Mouse (Mus musculus): Measurements from ENCODE around the gene Cep290.
"Not testable (repeated sequence)": the region's sequence is repeated elsewhere in the genome, so short reads cannot be mapped to it uniquely, and the experiment has no call there.

Cep290 gene

GRCm38 (mm10) chr10:100487097-100487978 lies at the start of gene Cep290, which contains the start of gene Tmtc3:
Gene Cep290 (plus strand): TSS chr10:100487558.
Gene Tmtc3 (minus strand): TSS chr10:100487350.
- peak; percentile 4 to 11 for DNase-seq (ENCODE audit: low spot score in 2 of 2)

GRCm38 (mm10) chr10:100449394-100449793 lies 38.0 kb upstream of the Cep290 start:
- DNase-seq (ENCODE audit: low spot score in 2 of 2): no peak

- no peak for DNase-seq (ENCODE audit: low spot score in 2 of 2)
Measured at GRCm38 (mm10) chr10:100460515-100460914, 26.8 kb upstream of the Cep290 start.

GRCm38 (mm10) chr10:100475040-100475439 lies 12.3 kb upstream of the Cep290 start:
- DNase-seq (ENCODE audit: low spot score in 2 of 2): no peak

GRCm38 (mm10) chr10:100479538-100479937 lies 7.8 kb upstream of the Cep290 start:
- no peak for DNase-seq (ENCODE audit: low spot score in 2 of 2)

GRCm38 (mm10) chr10:100486701-100487096 lies 659 bp upstream of the Cep290 start:
- DNase-seq (ENCODE audit: low spot score in 2 of 2): no peak

- no peak for DNase-seq (ENCODE audit: low spot score in 2 of 2)
Measured at GRCm38 (mm10) chr10:100491916-100492315, 4.6 kb downstream of the Cep290 start.

GRCm38 (mm10) chr10:100498309-100498708 lies 11.0 kb downstream of the Cep290 start:
- no peak for DNase-seq (ENCODE audit: low spot score in 2 of 2)

- DNase-seq (ENCODE audit: low spot score in 2 of 2): no peak
Measured at GRCm38 (mm10) chr10:100508170-100508569, 20.8 kb downstream of the Cep290 start.

GRCm38 (mm10) chr10:100521617-100522016 lies 34.3 kb downstream of the Cep290 start:
- DNase-seq (ENCODE audit: low spot score in 2 of 2): peak in 1 of 2 experiments; percentile 43

- no peak for DNase-seq (ENCODE audit: low spot score in 2 of 2)
Measured at GRCm38 (mm10) chr10:100522330-100522729, 35.0 kb downstream of the Cep290 start.

GRCm38 (mm10) chr10:100524499-100525390 lies 37.4 kb downstream of the Cep290 start:
- DNase-seq (ENCODE audit: low spot score in 2 of 2): no peak

GRCm38 (mm10) chr10:100556566-100557175 lies 69.3 kb downstream of the Cep290 start:
- no peak for DNase-seq (ENCODE audit: low spot score in 2 of 2)

- not testable (repeated sequence) for DNase-seq (ENCODE audit: low spot score in 2 of 2)
Measured at GRCm38 (mm10) chr10:100560194-100560883, 73.0 kb downstream of the Cep290 start.

- no peak for DNase-seq (ENCODE audit: low spot score in 2 of 2)
Measured at GRCm38 (mm10) chr10:100564112-100564511, 76.8 kb downstream of the Cep290 start.

GRCm38 (mm10) chr10:100571707-100572106 lies 84.3 kb downstream of the Cep290 start:
- no peak for DNase-seq (ENCODE audit: low spot score in 2 of 2)

- no peak for DNase-seq (ENCODE audit: low spot score in 2 of 2)
Measured at GRCm38 (mm10) chr10:100574505-100575149, 87.3 kb downstream of the Cep290 start.

- no peak for DNase-seq (ENCODE audit: low spot score in 2 of 2)
Measured at GRCm38 (mm10) chr10:100575294-100575693, 87.9 kb downstream of the Cep290 start.

GRCm38 (mm10) chr10:100584178-100584577 lies 96.8 kb downstream of the Cep290 start:
- DNase-seq (ENCODE audit: low spot score in 2 of 2): no peak

GRCm38 (mm10) chr10:100588524-100588923 lies 101.2 kb downstream of the Cep290 start:
- DNase-seq (ENCODE audit: low spot score in 2 of 2): no peak

GRCm38 (mm10) chr10:100588932-100589388 lies 101.6 kb downstream of the Cep290 start:
- DNase-seq (ENCODE audit: low spot score in 2 of 2): peak; percentile 76 to 79

All from natural killer cell, adult 2 months (primary cell).